Comparison of ENCODE assay signal across 8 mouse cellular contexts in the genomic region with DNA sequence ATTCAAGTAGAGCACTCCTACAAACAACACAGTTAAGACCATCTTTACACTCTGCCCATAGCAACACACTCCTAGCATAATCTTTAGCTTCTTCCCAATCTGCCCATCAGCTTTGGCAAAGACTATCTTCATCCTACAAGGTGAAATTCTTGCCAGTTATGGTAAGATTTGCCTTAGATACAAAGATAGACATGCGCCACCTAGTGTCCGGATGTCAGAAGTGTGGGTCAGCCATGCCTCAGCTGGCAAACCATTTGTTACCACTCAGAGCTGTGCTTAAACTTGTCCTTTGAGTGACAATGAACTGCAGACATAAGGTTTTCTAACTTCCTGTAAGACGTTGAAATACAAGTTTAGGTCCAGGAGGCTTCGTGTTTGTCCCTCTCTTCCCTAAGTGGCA.
DNase-seq lines count a peak whose midpoint lies in the region; ATAC-seq and TF ChIP-seq lines count a peak whose summit lies in the region.

No protein-coding gene starts in this region.

- H3K27me3 ChIP-seq in heart, postnatal 0 days (ENCODE audit: control insufficient read depth, insufficient read depth, low read length): no peaks in the 10 kb centered on the region
- no peaks in the 10 kb centered on the region for H3K27me3 ChIP-seq in heart, embryonic 12.5 days (replicated peaks)
- no peaks in the 10 kb centered on the region for H3K27me3 ChIP-seq in neural tube, embryonic 11.5 days (ENCODE audit: control insufficient read depth, insufficient read depth, low read length)

- H3K36me3 ChIP-seq in heart, postnatal 0 days (replicated peaks; ENCODE audit: control insufficient read depth, insufficient read depth, low read length): no peaks in the 10 kb centered on the region
- H3K36me3 ChIP-seq in heart, embryonic 12.5 days: no peaks in the 10 kb centered on the region
- no peaks in the 10 kb centered on the region for H3K36me3 ChIP-seq in neural tube, embryonic 11.5 days (ENCODE audit: control insufficient read depth, insufficient read depth, low read length)

- no peak for ATAC-seq in heart, postnatal 0 days (ENCODE audit: insufficient read depth, low read depth)
- ATAC-seq in heart, embryonic 12.5 days (ENCODE audit: insufficient number of reproducible peaks, low FRiP score): no peak
- no peak for ATAC-seq in neural tube, embryonic 11.5 days (ENCODE audit: insufficient read depth, low FRiP score, low TSS enrichment)
- no peak for ATAC-seq in activated CD4-positive, CD25-positive, alpha-beta regulatory T cell, adult 4 months

- no peaks in the 10 kb centered on the region for H3K4me1 ChIP-seq in heart, postnatal 0 days (ENCODE audit: control insufficient read depth, insufficient read depth)
- no peaks in the 10 kb centered on the region for H3K4me1 ChIP-seq in heart, embryonic 12.5 days (replicated peaks)
- H3K4me1 ChIP-seq in neural tube, embryonic 11.5 days (ENCODE audit: control insufficient read depth, insufficient read depth, low read length): no peaks in the 10 kb centered on the region

- WGBS in heart, postnatal 0 days: 12% methylated on average over 4 of the region's 4 CpGs
- WGBS in heart, embryonic 12.5 days: 10% methylated on average over 4 of the region's 4 CpGs
- WGBS in neural tube, embryonic 11.5 days: 20% methylated on average over 4 of the region's 4 CpGs

- DNase-seq in heart, postnatal 0 days (ENCODE audit: low spot score): peak; percentile 11
- peak; percentile 51 for DNase-seq in urinary bladder, postnatal 14 days (ENCODE audit: low spot score)
- DNase-seq in urinary bladder, adult 2 months (ENCODE audit: low spot score): no peak
- peak; percentile 71 for DNase-seq in embryo, embryonic 11 days
- peak; percentile 30 for DNase-seq in layer of hippocampus, adult 9-10 months (ENCODE audit: low spot score)
- DNase-seq in neural tube, embryonic 11.5 days (ENCODE audit: low spot score): peak; percentile 49

- no peaks in the 10 kb centered on the region for H3K9me3 ChIP-seq in heart, postnatal 0 days (replicated peaks; ENCODE audit: control insufficient read depth, low read length)
- no peaks in the 10 kb centered on the region for H3K9me3 ChIP-seq in heart, embryonic 12.5 days (replicated peaks)
- no peaks in the 10 kb centered on the region for H3K9me3 ChIP-seq in neural tube, embryonic 11.5 days (ENCODE audit: control insufficient read depth, low read length)

- peak; percentile 45 for TF ChIP-seq CTCF in heart, postnatal 0 days (IDR thresholded peaks at IDR 0.05; ENCODE audit: low read depth)

- H3K9ac ChIP-seq in heart, postnatal 0 days (replicated peaks; ENCODE audit: low read depth, low read length): no peak overlapping the region
- H3K9ac ChIP-seq in heart, embryonic 12.5 days: no peak overlapping the region
- no peak overlapping the region for H3K9ac ChIP-seq in neural tube, embryonic 11.5 days (ENCODE audit: low read length)

- no peak for TF ChIP-seq EP300 in heart, postnatal 0 days (IDR thresholded peaks at IDR 0.05; ENCODE audit: low read depth)

- H3K4me3 ChIP-seq in heart, postnatal 0 days (ENCODE audit: low read depth, low read length): no peak overlapping the region
- no peak overlapping the region for H3K4me3 ChIP-seq in heart, embryonic 12.5 days
- no peak overlapping the region for H3K4me3 ChIP-seq in neural tube, embryonic 11.5 days (ENCODE audit: low read depth, low read length)

- no peak overlapping the region for H3K4me2 ChIP-seq in heart, postnatal 0 days (ENCODE audit: low read depth, low read length)
- no peak overlapping the region for H3K4me2 ChIP-seq in heart, embryonic 12.5 days
- H3K4me2 ChIP-seq in neural tube, embryonic 11.5 days (ENCODE audit: low read depth): no peak overlapping the region

- H3K27ac ChIP-seq in heart, postnatal 0 days (ENCODE audit: low read depth): no peak overlapping the region
- H3K27ac ChIP-seq in heart, embryonic 12.5 days (ENCODE audit: poor library complexity, severe bottlenecking): no peak overlapping the region
- H3K27ac ChIP-seq in neural tube, embryonic 11.5 days (ENCODE audit: low read depth, low read length): no peak overlapping the region
